In genomic region chr11:76201761-76202674, GRCm38 (mm10) we compare ENCODE assay signal across 1 mouse cellular context.
TF ChIP-seq lines count a peak whose summit lies in the region.

No protein-coding gene starts in this region.

TF ChIP-seq in MEL, 35 proteins besides CTCF, POLR2A, EP300 and RAD21 (continued from another document):
- 0 out of 2 replicates have a peak, but pooled peaks have one; percentile 27 for TF ChIP-seq MAX (IDR thresholded peaks at IDR 0.05; ENCODE audit: low read length)
- peak; percentile 51 for TF ChIP-seq NELFE (IDR thresholded peaks at IDR 0.05; ENCODE audit: low read depth, low read length)
- no peak for TF ChIP-seq MYB (IDR thresholded peaks at IDR 0.05; ENCODE audit: low read depth, low read length)
- peak; percentile 9; the same call in 1 of the 2 replicates for TF ChIP-seq NRF1 (IDR thresholded peaks at IDR 0.05; ENCODE audit: insufficient read depth, low read depth, low read length, poor library complexity, severe bottlenecking)
